Mouse (Mus musculus) frontal cortex, postnatal 10 days (tissue): ENCODE results near the gene Nfu1.
"Not testable (repeated sequence)": the region's sequence is repeated elsewhere in the genome, so short reads cannot be mapped to it uniquely, and the experiment has no call there.

Source experiments
- DNase-seq, 2 experiments: peaks; one replicate each; pipeline ENCODE4 v3.0.0; 2022; ENCODE audit warnings: low spot score in 2 of 2, mixed read lengths in 1 of 2

Gene Nfu1

DNA sequence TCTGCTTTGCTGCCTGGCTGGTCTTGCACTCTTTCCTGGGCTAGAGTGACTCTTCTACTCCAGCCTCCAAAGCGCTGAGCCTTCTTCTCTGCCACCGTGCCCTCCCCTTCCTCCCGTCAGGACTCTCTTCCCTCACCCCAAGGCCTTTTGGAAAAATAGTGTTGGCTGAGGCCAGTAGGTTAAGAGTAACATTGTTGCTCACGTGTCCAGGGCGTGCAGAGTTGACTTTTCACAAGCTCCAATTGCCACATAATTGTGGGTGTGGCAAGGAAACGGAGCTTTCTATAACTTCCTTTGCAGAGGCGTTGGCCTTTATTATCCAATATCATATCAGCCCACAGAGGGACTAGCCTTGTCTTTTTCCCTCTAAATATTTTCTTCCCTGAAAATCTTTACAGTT is 17.9 kb downstream of the Nfu1 start:
- no peak for DNase-seq

- no peak for DNase-seq
Measured at GRCm38 (mm10) chr6:87028881-87029280, 19.8 kb downstream of the Nfu1 start.

DNA sequence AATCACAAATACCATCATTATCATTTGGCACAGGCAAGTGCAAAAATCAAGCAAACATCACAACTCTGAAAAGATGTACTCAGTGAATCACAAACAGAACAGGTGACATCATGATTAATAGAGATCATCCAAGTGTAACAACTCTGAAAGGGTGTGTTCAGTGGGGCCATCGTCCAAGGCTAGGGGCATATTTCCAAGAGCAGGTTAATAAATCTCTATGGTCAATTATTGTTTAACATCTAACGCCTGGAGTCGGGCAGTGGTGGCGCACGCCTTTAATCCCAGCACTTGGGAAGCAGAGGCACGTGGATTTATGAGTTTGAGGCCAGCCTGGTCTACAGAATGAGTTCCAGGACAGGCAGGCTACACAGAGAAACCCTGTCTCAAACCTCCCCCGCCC is 22.3 kb downstream of the Nfu1 start:
- not testable (repeated sequence) for DNase-seq

DNA sequence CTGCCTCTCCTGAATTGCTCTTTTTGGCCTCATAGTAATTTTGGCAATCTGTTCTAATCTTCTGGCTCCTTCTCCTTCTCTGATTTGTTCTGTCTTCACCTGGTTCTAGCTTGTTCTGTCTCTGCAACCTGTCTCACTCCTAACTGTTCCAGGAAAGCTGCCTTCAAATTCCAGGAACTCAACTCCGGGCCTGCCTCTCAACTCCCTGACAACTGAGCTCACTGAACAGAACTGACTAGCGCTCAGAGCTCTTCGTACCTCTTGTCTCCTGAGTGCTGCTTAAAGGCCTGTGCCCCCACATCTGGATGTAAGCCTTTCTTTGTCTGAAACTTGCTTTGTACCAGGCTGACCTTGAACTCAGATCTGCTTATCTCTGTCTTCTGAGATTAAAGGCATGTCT is 23.4 kb downstream of the Nfu1 start:
- no peak for DNase-seq

- no peak for DNase-seq
Measured at GRCm38 (mm10) chr6:87034395-87034794, 25.4 kb downstream of the Nfu1 start.

DNA sequence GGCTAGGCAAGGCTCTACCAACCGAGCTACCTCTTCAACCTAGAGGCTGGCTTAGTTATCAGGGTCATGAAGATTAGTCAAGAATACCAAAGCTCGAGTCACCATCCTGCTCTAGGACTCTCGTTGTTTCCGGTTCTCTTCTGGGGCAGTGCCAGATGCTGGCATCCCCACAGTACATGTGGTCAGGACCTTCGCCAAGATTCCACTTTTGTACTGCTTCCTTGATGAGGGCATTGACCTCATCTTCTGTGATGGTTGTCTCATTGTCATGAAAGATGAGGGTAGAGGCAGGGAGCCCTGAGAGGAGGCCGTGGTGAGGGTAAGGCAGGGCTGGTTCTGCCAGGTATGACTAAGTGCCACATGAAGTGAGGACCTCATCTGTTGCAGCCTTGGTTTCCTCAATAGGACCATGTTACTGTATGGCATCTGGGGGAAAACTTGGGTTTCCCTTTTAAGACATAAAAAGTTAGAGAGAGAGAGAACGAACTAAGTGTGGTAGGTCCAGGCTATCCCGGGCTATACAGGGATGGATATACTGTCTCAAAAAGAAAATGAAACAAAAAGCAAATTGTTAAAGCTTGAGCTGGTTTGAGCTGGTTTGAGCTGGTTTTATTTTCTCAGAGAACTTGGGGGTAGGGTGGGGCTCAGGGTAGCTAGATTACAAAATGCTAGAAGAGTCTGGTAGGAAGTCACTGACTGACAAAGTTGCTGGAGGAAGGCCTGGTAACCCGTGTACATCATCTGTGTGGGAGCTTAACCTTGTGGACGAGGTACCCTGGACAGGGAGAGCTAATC is 29.0 kb downstream of the Nfu1 start:
- DNase-seq = no peak

DNA sequence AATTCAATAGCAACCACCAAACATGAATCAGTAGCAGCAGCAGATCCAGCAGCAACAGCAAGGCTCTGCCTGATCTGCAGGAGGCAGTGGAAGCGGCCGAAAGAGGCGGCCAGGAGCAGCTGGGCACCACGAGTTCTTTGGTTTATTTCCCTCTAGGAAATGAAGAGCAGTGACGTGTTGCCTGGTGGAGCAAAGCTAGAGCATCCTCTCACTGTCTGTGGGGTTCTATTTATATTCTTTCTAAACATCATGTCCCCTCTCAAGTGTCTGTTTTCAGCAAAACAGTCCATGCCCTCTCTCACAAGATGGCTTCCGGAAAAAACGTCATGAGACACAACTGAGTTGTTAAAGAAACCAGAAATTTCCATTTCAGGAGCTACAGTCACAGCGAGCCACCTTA is 30.1 kb downstream of the Nfu1 start:
- DNase-seq = no peak

- no peak for DNase-seq
Measured at GRCm38 (mm10) chr6:87040971-87041370, 31.9 kb downstream of the Nfu1 start.

DNA sequence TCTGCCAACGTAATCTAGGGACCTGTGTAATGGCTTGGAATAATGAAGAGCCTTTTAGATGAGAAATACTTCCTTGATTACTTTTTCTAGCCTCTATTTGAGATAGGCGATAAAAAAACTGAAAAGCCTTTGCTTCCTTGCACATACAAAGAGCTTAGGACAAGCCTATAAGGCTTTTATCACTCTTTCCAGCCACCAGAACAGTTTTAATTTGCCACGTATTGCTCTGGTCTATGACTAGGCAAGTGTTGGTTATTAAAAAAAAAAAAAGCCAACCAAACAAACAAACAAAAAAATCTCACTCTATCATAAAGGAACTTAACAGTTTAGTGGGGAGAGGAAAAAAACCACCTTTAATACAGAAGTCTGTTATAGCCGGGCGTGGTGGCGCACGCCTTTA is 32.4 kb downstream of the Nfu1 start:
- DNase-seq = no peak

DNA sequence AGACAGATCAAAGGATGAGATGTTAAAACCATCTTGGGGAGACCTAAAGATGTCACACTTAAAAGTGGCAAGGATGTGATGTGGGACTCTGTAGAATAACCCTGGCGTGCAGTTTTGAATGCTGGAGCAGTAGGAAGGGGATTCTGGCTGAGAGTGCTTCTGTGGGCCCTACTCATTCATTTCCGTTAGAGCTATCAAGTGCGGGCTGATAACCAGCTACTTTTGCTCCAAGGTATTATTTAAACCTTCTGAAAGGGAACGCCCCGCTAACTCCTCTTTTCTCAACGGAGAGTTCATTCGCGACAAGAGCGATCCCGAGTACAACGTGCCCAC is 32.9 kb downstream of the Nfu1 start:
- DNase-seq = no peak

DNA sequence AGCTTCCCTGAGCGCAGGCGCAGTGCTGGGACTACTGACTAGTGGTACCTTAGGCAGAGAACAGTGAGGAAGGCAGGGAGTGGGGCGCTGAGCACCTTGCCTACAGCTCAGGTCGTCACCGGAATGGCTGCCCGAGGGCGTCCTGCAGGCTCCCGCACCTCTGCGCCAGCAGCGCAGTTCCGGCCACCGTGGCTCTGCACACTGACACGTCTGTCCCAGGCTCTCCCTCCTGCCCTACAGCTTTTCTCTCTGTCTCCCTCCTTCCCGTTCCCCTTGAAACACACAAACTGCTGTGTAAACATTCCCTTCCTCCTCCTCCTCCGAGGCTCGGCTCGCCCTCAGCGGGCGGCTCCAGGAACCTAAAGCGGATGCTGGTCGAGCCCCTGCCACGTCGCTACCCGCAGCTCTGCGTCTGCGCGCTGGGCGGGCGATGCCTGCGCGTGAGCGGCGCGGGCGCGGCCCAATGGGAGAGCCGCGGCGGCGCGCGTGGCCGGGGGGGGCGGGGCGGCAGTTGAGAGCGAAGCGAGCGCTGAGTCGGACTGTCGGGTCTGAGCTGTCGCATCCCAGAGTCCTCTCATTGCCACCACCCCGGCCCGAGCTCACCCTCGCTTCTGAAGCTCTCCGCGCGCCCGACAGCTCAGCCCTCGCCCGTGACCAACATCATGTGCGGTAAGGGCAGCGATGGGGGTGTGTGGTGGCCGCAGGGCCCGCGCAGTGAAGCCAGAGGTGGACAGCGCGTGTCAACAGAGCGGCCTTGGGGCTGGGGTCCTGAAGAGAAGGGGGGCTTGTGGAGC is 33.5 kb downstream of the Nfu1 start, which contains the start of gene Gfpt1:
TSS of gene Gfpt1 (plus strand) at position 510 of the 794 bp plus-strand sequence.
- DNase-seq = peak; percentile 90 to 95

DNA sequence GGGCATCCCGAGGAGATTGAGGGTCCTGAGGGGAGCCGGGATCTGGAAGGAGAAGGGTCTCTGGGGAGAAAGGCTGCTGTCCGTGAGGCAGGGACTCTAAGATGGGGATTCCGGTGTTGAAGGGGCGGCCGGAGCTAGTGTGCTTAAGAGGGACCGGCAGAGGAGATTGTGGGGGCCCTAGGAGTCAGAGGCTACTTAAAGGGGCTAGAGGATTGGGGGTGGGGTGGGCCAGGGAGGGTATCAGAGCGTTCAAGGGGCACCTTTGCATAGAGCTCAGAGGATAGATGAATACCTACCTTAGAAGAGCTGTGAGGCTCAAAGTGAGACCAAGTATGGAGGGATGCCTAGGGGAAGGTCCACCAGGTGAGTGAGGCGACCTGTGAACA is 34.1 kb downstream of the Nfu1 start:
- no peak for DNase-seq

DNA sequence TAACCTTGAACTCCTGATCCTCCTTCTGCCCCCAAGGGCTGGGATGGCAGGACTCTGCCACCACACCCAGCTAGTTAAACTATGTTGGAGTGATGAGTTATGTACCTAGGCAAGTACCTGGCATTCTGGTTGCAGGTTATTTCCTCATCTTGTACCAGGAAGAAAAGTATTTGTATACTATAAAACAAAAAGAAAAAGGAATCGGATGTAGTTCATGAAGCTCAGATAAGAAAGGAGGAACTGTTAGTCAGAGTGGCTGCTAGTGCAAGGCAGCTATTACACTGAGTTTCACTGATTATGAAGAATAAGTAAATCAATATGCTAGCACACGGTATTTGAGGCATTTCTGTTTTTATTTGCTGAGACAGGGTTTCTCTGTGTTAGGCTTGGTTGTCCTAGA is 35.9 kb downstream of the Nfu1 start:
- DNase-seq = no peak

GRCm38 (mm10) chr6:87045507-87045906 is 36.5 kb downstream of the Nfu1 start:
- no peak for DNase-seq

DNA sequence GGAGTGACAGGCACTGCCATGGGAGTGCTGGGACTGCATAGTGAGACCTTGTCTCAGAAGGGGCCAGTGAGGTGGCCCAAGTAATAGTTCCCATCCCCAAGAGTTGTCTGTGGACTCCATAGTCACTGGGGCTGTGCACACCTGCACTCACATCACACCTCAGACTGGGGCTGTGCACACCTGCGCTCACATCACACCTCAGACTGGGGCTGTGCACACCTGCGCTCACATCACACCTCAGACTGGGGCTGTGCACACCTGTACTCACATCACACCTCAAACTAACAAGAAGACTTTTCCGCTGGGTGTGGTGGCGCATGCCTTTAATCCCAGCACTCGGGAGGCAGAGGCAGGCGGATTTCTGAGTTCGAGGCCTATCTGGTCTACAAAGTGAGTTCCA is 39.7 kb downstream of the Nfu1 start:
- DNase-seq = not testable (repeated sequence)

DNA sequence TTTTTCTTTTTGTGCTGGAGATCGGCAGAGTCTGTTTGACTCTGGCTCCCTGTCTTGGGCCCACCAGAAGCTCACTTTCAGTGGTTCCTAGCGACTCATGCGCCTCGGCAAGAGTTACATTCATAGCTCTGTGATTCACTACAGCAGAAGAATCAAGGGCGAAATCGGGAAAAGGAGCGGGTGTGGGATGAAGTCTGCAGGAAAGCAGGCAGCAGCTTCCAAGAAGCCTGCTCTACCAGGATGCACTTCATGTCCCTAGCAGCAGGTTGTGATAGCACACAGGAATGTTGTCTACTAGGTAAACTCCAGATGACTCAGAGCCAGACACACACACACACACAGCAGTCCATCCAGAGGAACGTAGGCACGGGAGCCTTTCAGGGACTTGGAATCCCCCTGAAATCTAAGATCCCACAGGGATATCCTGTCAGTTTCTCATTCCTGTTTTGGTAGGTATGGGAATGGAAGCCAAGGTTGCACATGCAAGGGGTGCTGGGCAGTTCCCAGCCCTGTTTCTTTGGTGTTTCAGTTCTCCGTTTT is 42.9 kb downstream of the Nfu1 start:
- DNase-seq = no peak

- no peak for DNase-seq
Measured at GRCm38 (mm10) chr6:87054193-87054592, 45.2 kb downstream of the Nfu1 start.

- DNase-seq = no peak
Measured at GRCm38 (mm10) chr6:87059754-87060153, 50.7 kb downstream of the Nfu1 start.

DNA sequence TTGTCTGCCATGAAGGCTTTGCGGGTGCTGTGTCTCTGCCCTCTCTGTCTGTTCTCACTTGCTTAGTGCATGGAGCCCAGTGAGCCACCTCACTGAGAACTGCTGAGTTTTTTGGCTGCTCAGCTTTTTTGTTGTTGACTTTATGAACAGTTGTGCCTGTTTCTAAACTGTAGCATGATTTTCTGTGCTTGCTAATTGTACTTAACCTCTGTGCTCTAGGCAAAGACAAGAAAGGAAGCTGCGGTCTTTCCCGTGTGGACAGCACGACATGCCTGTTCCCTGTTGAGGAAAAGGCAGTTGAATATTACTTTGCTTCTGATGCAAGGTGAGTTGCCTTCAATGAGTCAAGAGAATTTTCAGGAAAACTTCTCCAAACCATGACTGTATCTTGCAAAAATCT is 54.5 kb downstream of the Nfu1 start:
- DNase-seq = no peak

GRCm38 (mm10) chr6:87068209-87068608 is 59.2 kb downstream of the Nfu1 start:
- DNase-seq = no peak

GRCm38 (mm10) chr6:87069195-87069900 is 60.3 kb downstream of the Nfu1 start:
- no peak for DNase-seq

DNA sequence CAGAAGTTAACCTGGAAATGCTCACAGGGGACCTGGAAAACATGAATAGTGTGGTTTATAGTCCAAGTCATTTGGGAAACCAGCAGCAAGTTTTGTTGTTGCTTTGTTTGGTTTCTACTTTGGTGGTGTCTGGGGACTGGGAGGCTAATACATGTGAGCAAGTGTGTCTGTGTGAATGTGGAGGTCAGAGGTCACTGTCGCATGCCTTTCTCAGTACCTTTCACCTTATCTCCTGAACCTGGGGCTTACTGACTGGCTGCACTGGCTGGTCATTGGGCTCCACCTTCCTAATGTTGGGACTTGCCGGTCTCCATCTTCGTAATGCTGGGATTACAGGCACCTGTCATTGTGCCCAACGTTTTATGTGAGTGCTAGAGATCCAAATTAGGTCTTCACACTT is 61.6 kb downstream of the Nfu1 start:
- no peak for DNase-seq
